Mouse (Mus musculus): ENCODE measurements at regions not wholly inside any gene's neighbourhood (a gene's known extent, or its start where the extent isn't known, plus 50 kb on each side); places are given as distances from the start of the nearest gene placed in this dataset.

DNA sequence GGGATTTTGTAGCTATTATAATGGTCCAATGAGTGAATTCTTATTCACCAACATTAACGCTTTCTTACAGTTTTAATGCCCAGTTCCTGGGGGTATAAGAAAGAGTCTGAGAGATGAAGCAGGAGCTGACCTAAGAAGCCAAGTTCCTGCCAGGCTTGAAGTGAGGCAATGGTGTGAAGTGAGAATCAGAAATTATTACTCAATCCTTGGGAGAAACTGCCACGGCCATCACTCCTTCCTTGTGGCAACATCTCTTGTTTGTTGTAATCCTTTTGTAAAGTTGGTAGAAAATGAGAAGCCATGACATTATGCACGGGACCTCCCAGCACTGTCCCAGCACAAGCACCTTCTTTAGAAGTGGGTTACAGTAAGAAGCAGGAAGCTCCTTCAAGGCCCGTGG, 2192.0 kb upstream of the Gm7489 start:
- no peak overlapping the region for H3K27ac ChIP-seq (ENCODE audit: low read length)
- no peaks in the 10 kb centered on the region for H3K36me3 ChIP-seq (ENCODE audit: control insufficient read depth, insufficient read depth, low read length)
- no peak overlapping the region for H3K9ac ChIP-seq (replicated peaks; ENCODE audit: low read depth, low read length)
- no peak for ATAC-seq (ENCODE audit: insufficient number of reproducible peaks, insufficient read depth, low FRiP score, low read depth)
- H3K9me3 ChIP-seq (ENCODE audit: control insufficient read depth, low read depth, low read length), result no peaks in the 10 kb centered on the region
- no peaks in the 10 kb centered on the region; the same call in 1 of the 2 replicates for H3K4me1 ChIP-seq (ENCODE audit: control insufficient read depth, insufficient read depth, low read length)
- H3K27me3 ChIP-seq (ENCODE audit: control insufficient read depth, insufficient read depth, low read length), result no peaks in the 10 kb centered on the region
- H3K4me2 ChIP-seq (replicated peaks; ENCODE audit: low read depth, low read length), result no peak overlapping the region
- WGBS, result 83% methylated on average over 4 of the region's 4 CpGs
- no peak overlapping the region for H3K4me3 ChIP-seq (ENCODE audit: low read depth, low read length)

DNA sequence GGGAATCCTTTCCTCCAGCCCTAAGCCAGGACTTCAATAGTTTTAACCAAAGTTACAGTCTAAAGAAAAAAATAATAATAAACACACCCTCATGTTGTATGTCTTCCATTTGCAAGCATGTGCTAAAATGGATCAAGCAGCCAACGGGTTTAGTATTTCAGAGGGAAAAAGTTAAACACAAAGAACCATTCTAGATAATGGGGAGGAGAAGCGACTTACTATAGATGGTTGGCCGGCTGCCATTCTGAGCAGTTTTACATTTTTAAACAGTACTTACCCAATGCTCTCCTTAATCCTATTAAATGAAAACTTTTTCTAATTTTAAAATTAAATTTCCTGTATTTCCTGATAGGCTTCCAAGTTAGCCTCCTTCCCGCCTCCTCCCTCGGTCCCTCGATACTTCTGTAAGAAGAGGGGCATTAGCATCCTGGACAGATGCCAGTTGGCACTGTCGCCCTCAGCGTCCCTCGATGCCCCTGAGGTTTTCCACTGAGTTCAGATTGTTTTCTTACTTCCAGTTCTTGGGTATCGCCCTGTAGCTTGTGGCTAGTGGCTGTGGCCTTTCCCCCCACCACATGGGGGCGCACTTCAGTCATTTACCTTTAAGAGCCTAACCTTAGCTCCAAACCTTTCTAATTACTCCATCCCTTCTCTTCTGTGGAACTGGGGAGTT, 2188.2 kb upstream of the Gm7489 start:
- ATAC-seq (ENCODE audit: insufficient number of reproducible peaks, insufficient read depth, low FRiP score, low read depth), result no peak
- 51% methylated on average over 11 of the region's 11 CpGs for WGBS
- Histone ChIP-seq H3K9me3 (ENCODE audit: control insufficient read depth, low read depth, low read length) (no peaks in the 10 kb centered on the region), H3K4me3 (ENCODE audit: low read depth, low read length) (no peak overlapping the region), H3K4me2 (replicated peaks; ENCODE audit: low read depth, low read length) (no peak overlapping the region), H3K27me3 (ENCODE audit: control insufficient read depth, insufficient read depth, low read length) (no peaks in the 10 kb centered on the region), H3K27ac (ENCODE audit: low read length) (no peak overlapping the region), H3K36me3 (ENCODE audit: control insufficient read depth, insufficient read depth, low read length) (no peaks in the 10 kb centered on the region), H3K9ac (replicated peaks; ENCODE audit: low read depth, low read length) (no peak overlapping the region), H3K4me1 (ENCODE audit: control insufficient read depth, insufficient read depth, low read length) (no peaks in the 10 kb centered on the region; the same call in 1 of the 2 replicates)

DNA sequence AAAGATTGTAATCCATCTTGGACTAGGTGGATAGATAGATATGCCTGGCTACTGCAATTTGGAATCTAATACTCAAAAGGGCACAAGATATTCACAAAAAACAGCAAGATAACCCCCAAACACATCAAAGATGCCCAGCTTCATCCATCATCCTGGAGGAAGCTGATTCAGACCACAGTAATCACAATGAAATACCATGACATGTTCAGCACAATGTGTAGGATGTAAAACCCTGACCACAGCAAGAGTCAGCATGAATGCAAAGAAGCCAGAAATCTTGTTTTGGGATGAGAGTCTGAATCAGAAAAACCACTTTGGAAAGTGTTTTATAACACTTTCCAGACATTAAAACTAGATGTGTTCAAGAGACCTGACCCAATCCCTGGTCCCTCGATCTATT, 2180.5 kb upstream of the Gm7489 start:
- no peaks in the 10 kb centered on the region for H3K27me3 ChIP-seq (ENCODE audit: control insufficient read depth, insufficient read depth, low read length)
- H3K9ac ChIP-seq (replicated peaks; ENCODE audit: low read depth, low read length), result no peak overlapping the region
- 92% methylated on average over 1 of the region's 1 CpGs for WGBS
- ATAC-seq (ENCODE audit: insufficient number of reproducible peaks, insufficient read depth, low FRiP score, low read depth), result no peak
- no peaks in the 10 kb centered on the region for H3K9me3 ChIP-seq (ENCODE audit: control insufficient read depth, low read depth, low read length)
- no peak overlapping the region for H3K27ac ChIP-seq (ENCODE audit: low read length)
- H3K36me3 ChIP-seq (ENCODE audit: control insufficient read depth, insufficient read depth, low read length), result no peaks in the 10 kb centered on the region
- H3K4me1 ChIP-seq (ENCODE audit: control insufficient read depth, insufficient read depth, low read length), result no peaks in the 10 kb centered on the region
- no peak overlapping the region for H3K4me3 ChIP-seq (ENCODE audit: low read depth, low read length)
- no peak overlapping the region for H3K4me2 ChIP-seq (replicated peaks; ENCODE audit: low read depth, low read length)

DNA sequence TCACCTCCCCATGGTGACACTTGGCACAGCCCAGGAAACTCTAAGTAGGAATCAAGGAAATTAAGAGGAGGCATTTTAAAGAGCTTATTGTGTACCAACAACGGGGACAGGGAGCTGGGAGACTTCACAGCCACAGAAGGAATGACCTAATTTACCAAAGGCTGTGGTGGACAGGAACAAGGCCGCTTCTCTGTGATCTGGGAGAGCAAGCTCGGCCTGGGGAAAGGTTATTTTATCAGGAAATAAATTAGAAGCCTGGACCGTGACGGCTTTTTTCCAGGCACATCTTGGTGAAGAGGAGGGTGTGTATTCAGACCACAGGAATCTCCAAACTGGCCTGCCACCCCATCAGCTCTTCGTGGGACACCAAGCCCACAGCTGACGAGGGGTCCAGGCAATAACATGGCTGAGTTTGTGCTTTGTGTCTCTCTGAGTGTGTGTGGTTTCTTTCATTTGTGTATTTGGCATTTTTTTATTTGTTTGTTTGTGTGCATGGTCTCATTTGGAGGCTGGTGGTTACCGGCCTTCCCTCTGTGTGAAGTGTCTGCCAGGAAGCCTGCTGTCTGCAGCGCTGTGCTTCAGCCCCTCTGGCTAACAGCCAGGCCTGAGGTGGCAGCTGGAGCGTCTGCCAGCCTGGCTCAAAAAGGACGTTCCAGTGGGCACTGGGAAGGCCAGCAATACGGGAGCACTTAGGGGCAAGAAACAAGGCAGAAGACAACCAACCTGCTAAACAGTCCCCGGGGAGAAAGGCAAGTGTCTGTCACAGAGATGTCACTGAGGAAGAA, 2174.6 kb upstream of the Gm7489 start:
- WGBS, result 55% methylated on average over 13 of the region's 13 CpGs
- Histone ChIP-seq H3K36me3 (ENCODE audit: control insufficient read depth, insufficient read depth, low read length) (no peaks in the 10 kb centered on the region), H3K4me1 (ENCODE audit: control insufficient read depth, insufficient read depth, low read length) (no peaks in the 10 kb centered on the region), H3K9ac (replicated peaks; ENCODE audit: low read depth, low read length) (no peak overlapping the region), H3K4me2 (replicated peaks; ENCODE audit: low read depth, low read length) (no peak overlapping the region), H3K9me3 (ENCODE audit: control insufficient read depth, low read depth, low read length) (no peaks in the 10 kb centered on the region), H3K27ac (ENCODE audit: low read length) (no peak overlapping the region), H3K27me3 (ENCODE audit: control insufficient read depth, insufficient read depth, low read length) (no peaks in the 10 kb centered on the region), H3K4me3 (ENCODE audit: low read depth, low read length) (no peak overlapping the region)
- ATAC-seq (ENCODE audit: insufficient number of reproducible peaks, insufficient read depth, low FRiP score, low read depth), result no peak

DNA sequence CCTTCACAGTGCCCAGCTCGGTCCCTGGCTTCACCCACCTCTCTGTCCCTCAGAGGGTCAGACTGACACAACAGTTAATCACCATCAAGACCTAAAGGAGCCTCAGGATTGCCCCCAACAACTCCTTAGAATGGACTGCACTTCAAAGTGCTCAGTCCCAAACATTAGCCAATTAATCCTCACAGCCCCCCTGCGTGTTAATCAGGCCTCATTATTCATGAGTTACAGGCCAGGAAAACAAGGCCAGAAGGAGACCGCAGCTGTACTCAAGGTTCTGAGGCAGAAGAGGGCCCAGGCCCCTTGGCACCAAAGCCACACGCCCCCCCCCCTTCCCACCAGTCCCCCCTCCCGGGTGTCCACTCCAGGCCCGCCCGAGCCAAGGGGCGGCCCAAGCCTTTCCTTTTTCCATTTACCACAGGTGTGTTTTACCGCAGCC, 2163.8 kb upstream of the Gm7489 start:
- H3K4me1 ChIP-seq (ENCODE audit: control insufficient read depth, insufficient read depth, low read length), result no peaks in the 10 kb centered on the region
- H3K4me3 ChIP-seq (ENCODE audit: low read depth, low read length), result no peak overlapping the region
- no peaks in the 10 kb centered on the region for H3K9me3 ChIP-seq (ENCODE audit: control insufficient read depth, low read depth, low read length)
- H3K9ac ChIP-seq (replicated peaks; ENCODE audit: low read depth, low read length), result no peak overlapping the region
- whole genome bisulfite sequencing, result 34% methylated on average over 8 of the region's 9 CpGs
- no peak overlapping the region for H3K4me2 ChIP-seq (replicated peaks; ENCODE audit: low read depth, low read length)
- no peaks in the 10 kb centered on the region for H3K27me3 ChIP-seq (ENCODE audit: control insufficient read depth, insufficient read depth, low read length)
- H3K27ac ChIP-seq (ENCODE audit: low read length), result 0 out of 2 replicates have a peak overlapping the region, but pooled peaks have one; percentile 21
- no peak for ATAC-seq (ENCODE audit: insufficient number of reproducible peaks, insufficient read depth, low FRiP score, low read depth)
- no peaks in the 10 kb centered on the region for H3K36me3 ChIP-seq (ENCODE audit: control insufficient read depth, insufficient read depth, low read length)

DNA sequence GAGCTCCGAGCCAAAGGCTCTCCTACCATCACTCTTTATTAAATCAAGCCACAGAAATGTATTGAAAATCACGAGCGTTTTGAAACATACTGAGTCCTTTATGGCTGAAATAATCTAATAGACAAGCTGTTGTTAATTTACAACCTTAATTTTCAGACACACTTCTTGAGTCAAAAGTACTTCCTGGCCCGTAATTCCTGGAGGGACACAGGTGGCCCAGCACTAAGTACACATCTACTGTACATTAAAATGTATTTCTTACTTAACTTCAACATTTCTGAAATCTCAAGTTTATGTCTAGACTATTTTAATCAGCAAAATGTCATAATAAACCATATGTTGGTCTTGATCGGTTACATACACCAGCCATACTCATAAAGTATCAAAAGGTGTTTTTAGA, 2163.3 kb upstream of the Gm7489 start:
- no peaks in the 10 kb centered on the region for H3K4me1 ChIP-seq (ENCODE audit: control insufficient read depth, insufficient read depth, low read length)
- H3K9ac ChIP-seq (replicated peaks; ENCODE audit: low read depth, low read length), result no peak overlapping the region
- 45% methylated on average over 5 of the region's 5 CpGs for WGBS
- ATAC-seq (ENCODE audit: insufficient number of reproducible peaks, insufficient read depth, low FRiP score, low read depth), result no peak
- no peaks in the 10 kb centered on the region for H3K36me3 ChIP-seq (ENCODE audit: control insufficient read depth, insufficient read depth, low read length)
- H3K9me3 ChIP-seq (ENCODE audit: control insufficient read depth, low read depth, low read length), result no peaks in the 10 kb centered on the region
- no peak overlapping the region for H3K27ac ChIP-seq (ENCODE audit: low read length)
- no peaks in the 10 kb centered on the region for H3K27me3 ChIP-seq (ENCODE audit: control insufficient read depth, insufficient read depth, low read length)
- no peak overlapping the region for H3K4me2 ChIP-seq (replicated peaks; ENCODE audit: low read depth, low read length)
- no peak overlapping the region for H3K4me3 ChIP-seq (ENCODE audit: low read depth, low read length)

DNA sequence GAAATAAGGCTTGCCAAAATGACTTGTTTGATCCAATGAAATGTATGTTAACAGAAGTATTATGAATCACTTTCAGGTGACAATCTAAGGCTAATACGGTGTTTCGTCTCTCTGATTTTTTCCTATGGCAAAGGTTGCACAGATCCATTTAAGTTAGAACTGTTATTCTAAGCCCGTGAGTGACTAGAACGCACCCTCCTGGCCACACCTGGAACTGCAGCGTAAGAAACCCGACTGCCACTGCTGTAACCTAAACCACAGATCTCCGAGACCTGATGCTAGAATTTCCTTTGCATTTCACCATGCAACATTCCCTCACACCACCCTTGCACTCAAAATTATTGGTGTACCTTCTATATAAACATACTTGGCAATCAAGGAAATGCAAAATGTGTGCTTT, 2160.6 kb upstream of the Gm7489 start:
- Histone ChIP-seq H3K27ac (ENCODE audit: low read length) (no peak overlapping the region), H3K4me3 (ENCODE audit: low read depth, low read length) (no peak overlapping the region), H3K4me2 (replicated peaks; ENCODE audit: low read depth, low read length) (no peak overlapping the region), H3K27me3 (ENCODE audit: control insufficient read depth, insufficient read depth, low read length) (no peaks in the 10 kb centered on the region), H3K9me3 (ENCODE audit: control insufficient read depth, low read depth, low read length) (no peaks in the 10 kb centered on the region), H3K9ac (replicated peaks; ENCODE audit: low read depth, low read length) (no peak overlapping the region), H3K36me3 (ENCODE audit: control insufficient read depth, insufficient read depth, low read length) (no peaks in the 10 kb centered on the region), H3K4me1 (ENCODE audit: control insufficient read depth, insufficient read depth, low read length) (no peaks in the 10 kb centered on the region)
- 70% methylated on average over 7 of the region's 7 CpGs for whole genome bisulfite sequencing
- no peak for ATAC-seq (ENCODE audit: insufficient number of reproducible peaks, insufficient read depth, low FRiP score, low read depth)

DNA sequence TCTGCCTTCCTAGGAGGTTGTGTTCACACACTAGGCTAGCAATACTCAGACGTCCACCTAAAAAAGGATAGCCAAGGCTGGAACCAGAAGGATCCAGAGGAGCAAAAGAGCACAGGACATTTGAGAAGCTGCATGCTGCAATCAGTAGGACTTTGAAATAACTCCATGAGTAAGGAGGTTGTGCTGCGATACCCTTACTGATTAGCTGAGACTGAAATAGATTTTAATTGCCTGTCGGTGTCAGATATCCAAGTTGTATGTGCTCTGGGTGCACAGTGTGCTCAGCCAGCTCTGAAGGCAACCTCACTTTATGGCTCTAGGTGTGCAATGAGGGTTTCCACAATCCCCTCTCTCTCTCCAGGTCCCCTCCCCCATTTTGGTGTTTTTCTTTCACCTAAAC, 2159.2 kb upstream of the Gm7489 start:
- Histone ChIP-seq H3K36me3 (ENCODE audit: control insufficient read depth, insufficient read depth, low read length) (no peaks in the 10 kb centered on the region), H3K9me3 (ENCODE audit: control insufficient read depth, low read depth, low read length) (no peaks in the 10 kb centered on the region), H3K9ac (replicated peaks; ENCODE audit: low read depth, low read length) (no peak overlapping the region), H3K4me3 (ENCODE audit: low read depth, low read length) (no peak overlapping the region), H3K4me2 (replicated peaks; ENCODE audit: low read depth, low read length) (no peak overlapping the region), H3K4me1 (ENCODE audit: control insufficient read depth, insufficient read depth, low read length) (no peaks in the 10 kb centered on the region), H3K27ac (ENCODE audit: low read length) (no peak overlapping the region), H3K27me3 (ENCODE audit: control insufficient read depth, insufficient read depth, low read length) (no peaks in the 10 kb centered on the region)
- 82% methylated on average over 3 of the region's 3 CpGs for WGBS
- ATAC-seq (ENCODE audit: insufficient number of reproducible peaks, insufficient read depth, low FRiP score, low read depth), result no peak

All from stomach, embryonic 14.5 days (tissue).